Mouse (Mus musculus): Measurements from ENCODE around the gene Ilf3. TPM values are rescaled to one million over a fixed set of nuclear protein-coding genes. Genes with fewer than 3 reads are reported as not detected.
A peak's percentile ranks its signal among the peaks of the same experiment; 100 is the strongest.

The Ilf3 gene
- total RNA-seq, 2 experiments from 2014 or later, result 56.5 to 59.6 TPM

GRCm38 (mm10) chr9:21337652-21338051, 30.0 kb upstream of the Ilf3 start:
- DNase-seq (ENCODE audit: low spot score in 2 of 2), result no peak

- no peak for DNase-seq (ENCODE audit: low spot score in 2 of 2)
These were observed 27.3 kb upstream of the Ilf3 start for GRCm38 (mm10) chr9:21340411-21340810.

DNA sequence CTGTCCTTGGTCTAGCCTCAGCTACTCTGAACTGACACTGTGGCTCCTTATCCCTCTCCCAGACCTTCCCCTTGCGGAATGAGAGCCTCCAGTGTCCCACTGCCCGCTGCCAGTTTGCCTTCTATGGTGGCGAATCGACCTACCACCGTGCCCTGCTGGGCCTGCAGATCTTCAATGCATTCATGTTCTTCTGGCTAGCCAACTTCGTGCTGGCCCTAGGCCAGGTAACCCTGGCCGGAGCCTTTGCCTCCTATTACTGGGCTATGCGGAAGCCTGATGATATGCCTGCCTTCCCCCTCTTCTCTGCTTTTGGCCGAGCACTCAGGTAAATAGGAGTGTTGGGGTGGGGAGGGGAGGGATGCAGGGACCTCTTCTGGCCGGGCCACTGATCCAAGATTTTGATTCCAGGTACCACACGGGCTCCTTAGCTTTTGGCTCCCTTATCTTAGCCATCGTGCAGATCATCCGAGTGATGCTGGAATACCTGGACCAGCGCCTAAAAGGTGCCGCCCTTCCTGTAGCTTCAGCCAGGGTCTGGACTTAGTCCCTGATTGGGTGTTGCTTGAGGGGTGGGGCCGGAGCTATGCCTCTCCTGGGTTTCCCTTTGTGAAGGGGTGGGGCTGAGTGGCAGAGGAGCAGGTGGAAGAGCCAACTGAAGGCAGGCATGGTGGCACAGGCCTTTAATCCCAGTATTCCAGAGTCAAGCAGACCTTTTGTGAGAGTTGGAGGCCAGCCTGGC, 20.9 kb upstream of the Ilf3 start:
- DNase-seq (ENCODE audit: low spot score in 2 of 2), result no peak

DNA sequence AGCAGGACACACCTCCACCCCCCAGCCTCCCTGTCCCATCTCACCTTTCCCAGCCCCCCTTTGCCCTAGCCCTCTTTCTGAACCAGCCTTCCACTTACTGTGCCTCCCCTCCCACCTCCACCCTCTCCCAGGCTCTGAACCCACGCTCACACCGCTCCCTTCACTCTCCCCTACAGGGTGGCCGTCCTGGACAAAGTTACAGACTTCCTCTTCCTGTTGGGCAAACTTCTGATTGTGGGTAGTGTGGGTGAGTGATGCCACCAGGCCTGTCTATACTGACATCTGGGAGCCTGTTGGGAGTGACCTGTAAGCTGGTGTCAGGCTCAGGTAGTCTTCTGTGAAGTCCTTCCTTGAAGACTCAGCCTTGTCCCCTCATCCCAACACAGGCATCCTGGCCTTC, 19.5 kb upstream of the Ilf3 start:
- no peak for DNase-seq (ENCODE audit: low spot score in 2 of 2)

- DNase-seq (ENCODE audit: low spot score in 2 of 2), result no peak
These were observed 16.5 kb upstream of the Ilf3 start for GRCm38 (mm10) chr9:21351178-21351577.

- DNase-seq (ENCODE audit: low spot score in 2 of 2), result no peak
These were observed 15.8 kb upstream of the Ilf3 start for GRCm38 (mm10) chr9:21351702-21352377.

DNA sequence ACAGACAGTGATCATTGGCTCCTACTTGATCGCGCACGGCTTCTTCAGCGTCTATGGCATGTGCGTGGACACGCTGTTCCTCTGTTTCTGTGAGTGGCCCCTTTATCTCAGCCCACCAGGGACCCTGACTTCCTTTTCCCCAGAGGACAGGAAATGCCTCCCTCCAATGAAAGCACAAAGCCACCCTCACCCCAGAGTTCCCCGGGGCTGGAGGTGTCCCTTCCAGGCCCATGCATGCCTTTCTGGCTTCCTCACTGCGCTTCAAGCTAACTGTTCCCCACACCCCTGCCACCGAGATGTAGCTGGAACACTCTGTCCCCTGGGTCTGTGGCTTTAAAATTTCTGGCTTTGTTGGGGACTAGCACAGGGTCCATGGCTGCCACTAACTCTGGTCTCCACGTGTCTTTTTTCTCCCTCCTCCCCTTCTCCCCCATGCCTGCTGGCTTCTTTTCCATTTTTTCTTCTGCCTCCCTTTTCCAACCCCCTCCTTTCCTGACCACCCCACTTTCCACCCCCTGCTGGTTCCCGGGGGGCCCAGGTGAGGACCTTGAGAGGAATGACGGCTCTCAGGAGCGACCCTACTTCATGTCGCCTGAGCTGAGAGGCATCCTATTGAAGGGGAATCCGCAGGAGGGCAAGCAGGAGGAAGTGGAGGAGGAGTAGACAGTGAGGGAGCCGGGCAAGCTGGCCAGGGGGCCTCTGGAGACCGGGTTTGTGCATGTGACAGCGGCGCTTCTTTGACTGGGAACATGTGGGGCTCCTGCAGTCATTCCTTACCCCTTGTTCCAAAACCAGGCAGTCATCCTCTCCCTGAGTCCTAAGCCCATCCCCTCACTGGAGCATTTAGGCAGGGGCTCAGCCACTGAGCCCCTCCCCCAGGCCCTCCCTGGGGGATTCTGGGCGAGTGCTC, 15.0 kb upstream of the Ilf3 start:
- no peak for DNase-seq (ENCODE audit: low spot score in 2 of 2)

GRCm38 (mm10) chr9:21353373-21353686, 14.3 kb upstream of the Ilf3 start:
- no peak for DNase-seq (ENCODE audit: low spot score in 2 of 2)

DNA sequence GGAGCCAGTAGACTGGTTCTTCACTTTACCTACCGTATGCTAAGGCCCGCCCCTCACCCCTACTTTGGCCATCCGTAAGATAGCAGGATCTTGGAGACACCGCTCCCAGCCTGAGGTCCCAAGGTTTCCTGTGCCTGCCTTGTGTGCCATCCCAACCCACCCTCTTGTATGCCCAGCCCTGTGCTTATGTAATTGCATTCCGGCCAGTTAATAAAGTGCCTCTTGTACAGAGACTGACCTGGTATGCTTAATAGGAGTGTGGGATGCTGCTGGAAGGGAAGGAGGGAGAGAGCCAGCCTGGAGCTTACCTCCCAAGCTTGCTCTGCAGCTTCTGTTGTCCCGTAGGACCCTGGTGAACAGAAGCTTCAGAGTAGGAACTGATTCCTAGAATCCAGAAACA, 12.9 kb upstream of the Ilf3 start:
- DNase-seq (ENCODE audit: low spot score in 2 of 2), result no peak

- peak; percentile 49 to 64 for DNase-seq (ENCODE audit: low spot score in 2 of 2)
These were observed 10.5 kb upstream of the Ilf3 start for GRCm38 (mm10) chr9:21356981-21357718.

DNA sequence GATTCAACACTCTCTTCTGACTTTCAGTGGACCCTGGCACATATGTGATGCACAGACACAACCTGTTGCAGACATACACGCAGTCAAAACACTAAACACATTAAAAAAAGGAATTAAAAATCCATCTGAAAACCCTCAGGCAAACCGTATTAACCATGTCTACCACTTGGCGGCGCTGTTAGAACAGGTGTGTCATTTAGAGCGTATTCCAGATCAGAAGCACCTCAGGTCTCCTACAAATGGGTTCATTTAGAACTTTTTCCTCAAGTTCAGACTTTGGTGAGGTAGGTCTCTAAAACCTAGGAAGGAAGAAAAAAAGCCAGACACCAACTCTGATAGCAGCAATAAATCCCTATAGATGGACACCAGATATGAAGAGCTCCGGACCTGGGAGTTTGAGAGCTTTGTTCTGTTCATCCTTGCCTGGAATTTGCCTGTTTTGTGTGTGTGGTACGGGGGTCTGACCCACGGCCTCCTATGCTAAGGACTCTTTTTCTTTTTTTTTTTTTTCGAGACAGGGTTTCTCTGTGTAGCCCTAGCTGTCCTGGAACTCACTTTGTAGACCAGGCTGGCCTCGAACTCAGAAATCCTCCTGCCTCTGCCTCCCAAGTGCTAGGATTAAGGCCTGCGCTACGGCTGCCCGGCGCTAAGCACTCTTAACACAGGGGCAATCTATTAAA, 990 bp upstream of the Ilf3 start:
- peak; percentile 57 to 74 for DNase-seq (ENCODE audit: low spot score in 2 of 2)

- DNase-seq (ENCODE audit: low spot score in 2 of 2), result peak; percentile 54 to 69
These were observed 487 bp downstream of the Ilf3 start for GRCm38 (mm10) chr9:21368131-21368584.

DNA sequence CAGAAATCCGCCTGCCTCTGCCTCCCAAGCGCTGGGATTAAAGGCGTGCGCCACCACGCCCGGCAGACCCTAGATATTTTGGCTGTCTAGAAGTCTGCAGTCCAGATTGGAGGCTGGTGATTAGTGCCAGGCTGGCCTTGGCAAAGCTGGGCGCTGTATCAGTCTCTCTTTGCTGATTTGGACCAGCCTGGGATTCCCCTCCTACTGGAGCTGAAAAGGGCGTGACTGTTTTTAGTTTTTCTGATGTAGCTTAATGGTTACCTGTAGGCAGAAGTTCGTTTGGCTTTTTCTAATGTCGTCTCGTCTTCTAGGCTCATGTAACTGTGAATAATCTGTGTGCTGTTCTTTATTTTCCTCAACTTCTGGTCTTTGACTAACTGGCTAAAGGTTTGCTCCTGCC, 1.4 kb downstream of the Ilf3 start:
- no peak for DNase-seq (ENCODE audit: low spot score in 2 of 2)

- DNase-seq (ENCODE audit: low spot score in 2 of 2), result no peak
These were observed 3.2 kb downstream of the Ilf3 start for GRCm38 (mm10) chr9:21370876-21371275.

- no peak for DNase-seq (ENCODE audit: low spot score in 2 of 2)
These were observed 4.8 kb downstream of the Ilf3 start for GRCm38 (mm10) chr9:21372508-21372907.

DNA sequence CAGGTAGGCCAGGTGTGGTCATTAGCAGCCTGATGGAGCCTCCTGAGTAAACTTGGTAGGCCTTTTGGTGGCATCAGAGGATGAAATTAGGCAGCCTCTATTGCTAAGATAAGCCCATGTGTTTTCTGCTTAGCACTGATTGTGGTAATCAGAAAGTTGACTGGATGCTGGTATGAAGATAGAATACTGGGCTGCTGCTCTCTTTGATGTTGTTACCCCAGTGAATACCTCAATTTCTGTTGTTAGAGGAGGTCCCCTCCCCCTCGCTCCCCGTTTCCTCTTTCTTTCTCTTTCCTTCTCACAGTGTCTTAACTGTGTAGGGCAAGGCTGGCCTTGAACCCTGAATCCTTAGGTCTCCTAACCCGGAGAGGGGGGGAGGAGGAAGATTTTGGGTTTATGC, 11.5 kb downstream of the Ilf3 start:
- no peak for DNase-seq (ENCODE audit: low spot score in 2 of 2)

GRCm38 (mm10) chr9:21380868-21381267, 13.2 kb downstream of the Ilf3 start:
- DNase-seq (ENCODE audit: low spot score in 2 of 2), result no peak

GRCm38 (mm10) chr9:21383966-21384365, 16.3 kb downstream of the Ilf3 start:
- DNase-seq (ENCODE audit: low spot score in 2 of 2), result no peak

GRCm38 (mm10) chr9:21392646-21393175, 25.0 kb downstream of the Ilf3 start:
- DNase-seq (ENCODE audit: low spot score in 2 of 2), result no peak

- no peak for DNase-seq (ENCODE audit: low spot score in 2 of 2)
These were observed 28.0 kb downstream of the Ilf3 start for GRCm38 (mm10) chr9:21395692-21396091.
